Mouse (Mus musculus) retina, postnatal 1 day (tissue): ENCODE results near the gene Ccr4.
"Not testable (repeated sequence)": the region's sequence is repeated elsewhere in the genome, so short reads cannot be mapped to it uniquely, and the experiment has no call there.

Experiments
- DNase-seq: peaks from one replicate; pipeline ENCODE4 v3.0.0-alpha.2; 2012

The Ccr4 gene

GRCm38 (mm10) chr9:114522041-114522440, 17.3 kb upstream of the Ccr4 start:
- peak; percentile 38 for DNase-seq

GRCm38 (mm10) chr9:114520529-114520928, 15.8 kb upstream of the Ccr4 start:
- DNase-seq, result not testable (repeated sequence)

GRCm38 (mm10) chr9:114518812-114519477, 14.2 kb upstream of the Ccr4 start:
- DNase-seq, result no peak

- DNase-seq, result no peak
Observed at GRCm38 (mm10) chr9:114517924-114518497, 13.3 kb upstream of the Ccr4 start.

GRCm38 (mm10) chr9:114515364-114515763, 10.6 kb upstream of the Ccr4 start, which contains the start of gene C130032M10Rik:
C130032M10Rik (plus strand) TSS chr9:114515697.
- DNase-seq, result no peak

GRCm38 (mm10) chr9:114512831-114513230, 8.1 kb upstream of the Ccr4 start:
- DNase-seq, result no peak

- no peak for DNase-seq
Observed at GRCm38 (mm10) chr9:114509785-114510184, 5.1 kb upstream of the Ccr4 start.

- DNase-seq, result no peak
Observed at GRCm38 (mm10) chr9:114507421-114507820, 2.7 kb upstream of the Ccr4 start.

GRCm38 (mm10) chr9:114506564-114506963, 1.8 kb upstream of the Ccr4 start:
- DNase-seq, result no peak

- no peak for DNase-seq
Observed at GRCm38 (mm10) chr9:114502711-114503427, 1.8 kb downstream of the Ccr4 start.

GRCm38 (mm10) chr9:114501913-114502312, 2.8 kb downstream of the Ccr4 start:
- no peak for DNase-seq

GRCm38 (mm10) chr9:114501111-114501510, 3.6 kb downstream of the Ccr4 start:
- DNase-seq, result no peak

- peak; percentile 84 for DNase-seq
Observed at GRCm38 (mm10) chr9:114499783-114500515, 4.8 kb downstream of the Ccr4 start.

- DNase-seq, result peak; percentile 89
Observed at GRCm38 (mm10) chr9:114498218-114498617, 6.5 kb downstream of the Ccr4 start.

- DNase-seq, result no peak
Observed at GRCm38 (mm10) chr9:114496469-114496868, 8.2 kb downstream of the Ccr4 start.

GRCm38 (mm10) chr9:114487481-114488258, 17.0 kb downstream of the Ccr4 start:
- no peak for DNase-seq

GRCm38 (mm10) chr9:114486808-114487207, 17.9 kb downstream of the Ccr4 start:
- DNase-seq, result no peak

- DNase-seq, result no peak
Observed at GRCm38 (mm10) chr9:114484771-114485170, 19.9 kb downstream of the Ccr4 start.

- no peak for DNase-seq
Observed at GRCm38 (mm10) chr9:114480940-114481339, 23.8 kb downstream of the Ccr4 start.

- DNase-seq, result no peak
Observed at GRCm38 (mm10) chr9:114477019-114477418, 27.7 kb downstream of the Ccr4 start.

GRCm38 (mm10) chr9:114471892-114472291, 32.8 kb downstream of the Ccr4 start:
- DNase-seq, result no peak

- DNase-seq, result no peak
Observed at GRCm38 (mm10) chr9:114468701-114469100, 36.0 kb downstream of the Ccr4 start.

GRCm38 (mm10) chr9:114468217-114468616, 36.5 kb downstream of the Ccr4 start:
- DNase-seq, result no peak
